Mouse (Mus musculus): Measurements from ENCODE around the gene Gys1. TPM values are rescaled to one million over a fixed set of nuclear protein-coding genes. Genes with fewer than 3 reads are reported as not detected.

Gene Gys1
- 95.5 and 128 TPM in 2 replicates for polyA plus RNA-seq (2012; rRNA removed; ENCODE audit: low replicate concordance)

GRCm38 (mm10) chr7:45434203-45435015, at the start of gene Gys1:
Gene Gys1 (plus strand): TSS chr7:45434844.

GRCm38 (mm10) chr7:45395578-45396336, 38.9 kb upstream of the Gys1 start, which contains the start of gene Snrnp70:
Gene Snrnp70 (minus strand): TSS chr7:45395742.

GRCm38 (mm10) chr7:45405091-45406075, 29.3 kb upstream of the Gys1 start, which contains the start of gene Kcna7:
Gene Kcna7 (plus strand): TSS chr7:45405653.

GRCm38 (mm10) chr7:45413113-45413863, 21.4 kb upstream of the Gys1 start, which contains the start of gene Ntf5:
Gene Ntf5 (plus strand): TSS chr7:45413695.

GRCm38 (mm10) chr7:45420615-45420919, 14.1 kb upstream of the Gys1 start, which contains the start of gene Lhb:
Gene Lhb (plus strand): TSS chr7:45420820.

GRCm38 (mm10) chr7:45437521-45438276, 3.1 kb downstream of the Gys1 start, which contains the start of gene Ruvbl2:
Gene Ruvbl2 (minus strand): TSS chr7:45438096.

GRCm38 (mm10) chr7:45459564-45460140, 25.0 kb downstream of the Gys1 start, which contains the start of gene Ftl1:
Gene Ftl1 (minus strand): TSS chr7:45459884.

GRCm38 (mm10) chr7:45466283-45467089, 31.8 kb downstream of the Gys1 start, which contains the start of gene Bax:
Gene Bax (minus strand): TSS chr7:45466898.

GRCm38 (mm10) chr7:45481374-45481927, 46.8 kb downstream of the Gys1 start, which contains the start of gene Tulp2:
Gene Tulp2 (plus strand): TSS chr7:45481877.

GRCm38 (mm10) chr7:45486761-45487415, 52.2 kb downstream of the Gys1 start, which contains the start of gene Gm45808:
Gene Gm45808 (minus strand): TSS chr7:45486811.

GRCm38 (mm10) chr7:45488293-45489204, 53.9 kb downstream of the Gys1 start, which contains the start of gene Dhdh:
Gene Dhdh (minus strand): TSS chr7:45488805.

Other genes starting within 250 kb of the Gys1 start
- gene Ccdc155, start 230.0 kb upstream of the Gys1 start, polyA plus RNA-seq (2012; rRNA removed; ENCODE audit: low replicate concordance), result 0.09 and 0.14 TPM in 2 replicates
- gene Dkkl1, start 222.7 kb upstream of the Gys1 start, polyA plus RNA-seq (2012; rRNA removed; ENCODE audit: low replicate concordance), result 0.17 and 0.73 TPM in 2 replicates
- 30.9 and 110 TPM in 2 replicates for gene Tead2, start 219.1 kb upstream of the Gys1 start, polyA plus RNA-seq (2012; rRNA removed; ENCODE audit: low replicate concordance)
- 37.7 and 42.8 TPM in 2 replicates for gene Cd37, start 195.7 kb upstream of the Gys1 start, polyA plus RNA-seq (2012; rRNA removed; ENCODE audit: low replicate concordance)
- not detected in 2 replicates for gene Slc6a16, start 193.8 kb upstream of the Gys1 start, polyA plus RNA-seq (2012; rRNA removed; ENCODE audit: low replicate concordance)
- gene Slc6a21, start 157.3 kb upstream of the Gys1 start, polyA plus RNA-seq (2012; rRNA removed; ENCODE audit: low replicate concordance), result 0.11 TPM in 1 of 2 replicates, not detected in the other
- 20.9 and 38.3 TPM in 2 replicates for gene Trpm4, start 101.1 kb upstream of the Gys1 start, polyA plus RNA-seq (2012; rRNA removed; ENCODE audit: low replicate concordance)
- gene Hrc, start 99.6 kb upstream of the Gys1 start, polyA plus RNA-seq (2012; rRNA removed; ENCODE audit: low replicate concordance), result 0.30 and 1.2 TPM in 2 replicates
- 2.0 and 2.5 TPM in 2 replicates for gene Ppfia3, start 67.8 kb upstream of the Gys1 start, polyA plus RNA-seq (2012; rRNA removed; ENCODE audit: low replicate concordance)
- 4.4 and 34.4 TPM in 2 replicates for gene Lin7b, start 64.3 kb upstream of the Gys1 start, polyA plus RNA-seq (2012; rRNA removed; ENCODE audit: low replicate concordance)
- gene Snrnp70, start 39.1 kb upstream of the Gys1 start, polyA plus RNA-seq (2012; rRNA removed; ENCODE audit: low replicate concordance), result 195 and 299 TPM in 2 replicates
- gene Kcna7, start 29.2 kb upstream of the Gys1 start, polyA plus RNA-seq (2012; rRNA removed; ENCODE audit: low replicate concordance), result 0.07 and 0.18 TPM in 2 replicates
- 0.13 and 1.2 TPM in 2 replicates for gene Ntf5, start 21.1 kb upstream of the Gys1 start, polyA plus RNA-seq (2012; rRNA removed; ENCODE audit: low replicate concordance)
- not detected in 2 replicates for gene Lhb, start 14.0 kb upstream of the Gys1 start, polyA plus RNA-seq (2012; rRNA removed; ENCODE audit: low replicate concordance)
- 41.3 and 83.3 TPM in 2 replicates for gene Ruvbl2, start 3.3 kb downstream of the Gys1 start, polyA plus RNA-seq (2012; rRNA removed; ENCODE audit: low replicate concordance)
- 2,999 and 3,958 TPM in 2 replicates for gene Ftl1, start 25.0 kb downstream of the Gys1 start, polyA plus RNA-seq (2012; rRNA removed; ENCODE audit: low replicate concordance)
- 94.4 and 133 TPM in 2 replicates for gene Bax, start 32.1 kb downstream of the Gys1 start, polyA plus RNA-seq (2012; rRNA removed; ENCODE audit: low replicate concordance)
- gene Tulp2, start 47.0 kb downstream of the Gys1 start, polyA plus RNA-seq (2012; rRNA removed; ENCODE audit: low replicate concordance), result 0.20 and 0.76 TPM in 2 replicates
- gene Gm45808, start 52.0 kb downstream of the Gys1 start, polyA plus RNA-seq (2012; rRNA removed; ENCODE audit: low replicate concordance), result 5.0 and 20.5 TPM in 2 replicates
- gene Dhdh, start 54.0 kb downstream of the Gys1 start, polyA plus RNA-seq (2012; rRNA removed; ENCODE audit: low replicate concordance), result 21.6 and 53.7 TPM in 2 replicates
- gene Nucb1, start 75.6 kb downstream of the Gys1 start, polyA plus RNA-seq (2012; rRNA removed; ENCODE audit: low replicate concordance), result 427 and 466 TPM in 2 replicates
- gene Ppp1r15a, start 91.4 kb downstream of the Gys1 start, polyA plus RNA-seq (2012; rRNA removed; ENCODE audit: low replicate concordance), result 26.7 and 32.6 TPM in 2 replicates
- gene Plekha4, start 91.5 kb downstream of the Gys1 start, polyA plus RNA-seq (2012; rRNA removed; ENCODE audit: low replicate concordance), result 12.8 and 21.4 TPM in 2 replicates
- gene Hsd17b14, start 120.0 kb downstream of the Gys1 start, polyA plus RNA-seq (2012; rRNA removed; ENCODE audit: low replicate concordance), result 3.1 and 7.0 TPM in 2 replicates
- gene Bcat2, start 135.3 kb downstream of the Gys1 start, polyA plus RNA-seq (2012; rRNA removed; ENCODE audit: low replicate concordance), result 143 and 215 TPM in 2 replicates
- 0.78 and 1.8 TPM in 2 replicates for gene Fgf21, start 180.6 kb downstream of the Gys1 start, polyA plus RNA-seq (2012; rRNA removed; ENCODE audit: low replicate concordance)
- gene Fut1, start 182.4 kb downstream of the Gys1 start, polyA plus RNA-seq (2012; rRNA removed; ENCODE audit: low replicate concordance), result 0.07 and 0.24 TPM in 2 replicates
- 0.41 and 1.0 TPM in 2 replicates for gene Izumo1, start 187.0 kb downstream of the Gys1 start, polyA plus RNA-seq (2012; rRNA removed; ENCODE audit: low replicate concordance)
- gene Rasip1, start 192.6 kb downstream of the Gys1 start, polyA plus RNA-seq (2012; rRNA removed; ENCODE audit: low replicate concordance), result 38.6 and 65.4 TPM in 2 replicates
- 7.2 and 11.2 TPM in 2 replicates for gene Mamstr, start 205.1 kb downstream of the Gys1 start, polyA plus RNA-seq (2012; rRNA removed; ENCODE audit: low replicate concordance)
- gene Fut2, start 231.6 kb downstream of the Gys1 start, polyA plus RNA-seq (2012; rRNA removed; ENCODE audit: low replicate concordance), result 0.03 and 21.7 TPM in 2 replicates
- gene Ntn5, start 249.2 kb downstream of the Gys1 start, polyA plus RNA-seq (2012; rRNA removed; ENCODE audit: low replicate concordance), result not detected in 2 replicates

Data from subcutaneous adipose tissue, adult 2 months (tissue).